Mouse (Mus musculus): ENCODE measurements around the gene Rilpl1.
"Not testable (repeated sequence)": the region's sequence is repeated elsewhere in the genome, so short reads cannot be mapped to it uniquely, and the experiment has no call there.

Rilpl1 gene

GRCm38 (mm10) chr5:124529697-124530096, 1.5 kb downstream of the Rilpl1 start:
- peak in 1 of 2 experiments; percentile 63 for DNase-seq (ENCODE audit: inconsistent age in 2 of 2, low spot score in 1 of 2)

- peak; percentile 29 to 64 for DNase-seq (ENCODE audit: inconsistent age in 2 of 2, low spot score in 1 of 2)
Measured at GRCm38 (mm10) chr5:124529191-124529651, 2.0 kb downstream of the Rilpl1 start.

GRCm38 (mm10) chr5:124528791-124529190, 2.4 kb downstream of the Rilpl1 start:
- DNase-seq (ENCODE audit: inconsistent age in 2 of 2, low spot score in 1 of 2), result no peak

- DNase-seq (ENCODE audit: inconsistent age in 2 of 2, low spot score in 1 of 2), result no peak
Measured at GRCm38 (mm10) chr5:124528351-124528750, 2.8 kb downstream of the Rilpl1 start.

GRCm38 (mm10) chr5:124524943-124525342, 6.2 kb downstream of the Rilpl1 start:
- DNase-seq (ENCODE audit: inconsistent age in 2 of 2, low spot score in 1 of 2), result no peak

- no peak for DNase-seq (ENCODE audit: inconsistent age in 2 of 2, low spot score in 1 of 2)
Measured at GRCm38 (mm10) chr5:124523032-124523431, 8.2 kb downstream of the Rilpl1 start.

- no peak for DNase-seq (ENCODE audit: inconsistent age in 2 of 2, low spot score in 1 of 2)
Measured at GRCm38 (mm10) chr5:124521588-124521987, 9.6 kb downstream of the Rilpl1 start.

GRCm38 (mm10) chr5:124518648-124519047, 12.5 kb downstream of the Rilpl1 start:
- DNase-seq (ENCODE audit: inconsistent age in 2 of 2, low spot score in 1 of 2), result no peak

GRCm38 (mm10) chr5:124515789-124516188, 15.4 kb downstream of the Rilpl1 start:
- DNase-seq (ENCODE audit: inconsistent age in 2 of 2, low spot score in 1 of 2), result no peak

GRCm38 (mm10) chr5:124510536-124511050, 20.6 kb downstream of the Rilpl1 start:
- no peak for DNase-seq (ENCODE audit: inconsistent age in 2 of 2, low spot score in 1 of 2)

- DNase-seq (ENCODE audit: inconsistent age in 2 of 2, low spot score in 1 of 2), result no peak
Measured at GRCm38 (mm10) chr5:124509742-124510237, 21.4 kb downstream of the Rilpl1 start.

- no peak for DNase-seq (ENCODE audit: inconsistent age in 2 of 2, low spot score in 1 of 2)
Measured at GRCm38 (mm10) chr5:124509200-124509599, 22.0 kb downstream of the Rilpl1 start.

- peak in 1 of 2 experiments; percentile 37 for DNase-seq (ENCODE audit: inconsistent age in 2 of 2, low spot score in 1 of 2)
Measured at GRCm38 (mm10) chr5:124506731-124507359, 24.3 kb downstream of the Rilpl1 start.

- DNase-seq (ENCODE audit: inconsistent age in 2 of 2, low spot score in 1 of 2), result no peak
Measured at GRCm38 (mm10) chr5:124505235-124505634, 26.0 kb downstream of the Rilpl1 start.

- no peak for DNase-seq (ENCODE audit: inconsistent age in 2 of 2, low spot score in 1 of 2)
Measured at GRCm38 (mm10) chr5:124503742-124504141, 27.4 kb downstream of the Rilpl1 start.

GRCm38 (mm10) chr5:124501541-124501940, 29.6 kb downstream of the Rilpl1 start:
- no peak for DNase-seq (ENCODE audit: inconsistent age in 2 of 2, low spot score in 1 of 2)

- no peak for DNase-seq (ENCODE audit: inconsistent age in 2 of 2, low spot score in 1 of 2)
Measured at GRCm38 (mm10) chr5:124500573-124500972, 30.6 kb downstream of the Rilpl1 start.

- DNase-seq (ENCODE audit: inconsistent age in 2 of 2, low spot score in 1 of 2), result not testable (repeated sequence)
Measured at GRCm38 (mm10) chr5:124500037-124500436, 31.2 kb downstream of the Rilpl1 start.

GRCm38 (mm10) chr5:124499001-124499400, 32.2 kb downstream of the Rilpl1 start:
- no peak for DNase-seq (ENCODE audit: inconsistent age in 2 of 2, low spot score in 1 of 2)

GRCm38 (mm10) chr5:124498221-124498876, 32.8 kb downstream of the Rilpl1 start:
- DNase-seq (ENCODE audit: inconsistent age in 2 of 2, low spot score in 1 of 2), result peak; percentile 66 to 86

- DNase-seq (ENCODE audit: inconsistent age in 2 of 2, low spot score in 1 of 2), result no peak
Measured at GRCm38 (mm10) chr5:124496614-124497514, 34.3 kb downstream of the Rilpl1 start.

All from adrenal gland, adult (tissue).